Comparison of ENCODE assay signal across 9 mouse cellular contexts in the genomic region with DNA sequence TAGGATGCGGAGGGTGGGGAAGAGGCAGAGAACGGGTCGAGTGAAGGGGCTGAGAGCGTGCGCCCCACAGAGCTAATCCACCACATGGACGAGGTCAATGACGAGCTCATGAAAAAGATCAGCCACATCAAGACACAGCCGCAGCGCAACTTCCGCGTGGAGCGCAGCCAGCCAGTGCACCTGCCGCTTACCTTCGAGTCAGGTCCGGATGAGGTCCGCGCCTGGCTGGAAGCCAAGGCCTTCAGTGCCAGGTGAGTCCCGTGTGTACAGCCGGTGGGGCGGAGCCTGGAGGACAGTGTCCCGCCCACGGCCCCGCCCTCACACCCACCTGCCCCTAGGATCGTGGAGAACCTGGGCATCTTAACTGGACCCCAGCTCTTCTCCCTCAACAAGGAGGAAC. TPM values are rescaled to one million over a fixed set of nuclear protein-coding genes. Genes with fewer than 3 reads are reported as not detected.
DNase-seq lines count a peak whose midpoint lies in the region; ATAC-seq lines count a peak whose summit lies in the region.
"Had no signal": no experiment of that assay in that cellular context is flagged by ENCODE, and none has a peak within 500 bp of the region (broad histone marks: within the 10 kb centered on the region; RNA-seq: fewer than 3 reads in every experiment).

No protein-coding gene starts in this region.

- 12% methylated on average over 24 of the region's 24 CpGs for WGBS in heart, embryonic 13.5 days

- H3K27me3 ChIP-seq in heart, embryonic 13.5 days (replicated peaks) = peaks cover 74% of the 10 kb centered on the region

- no peak for DNase-seq in heart, adult 11 months
- DNase-seq in brain, adult 2 months (ENCODE audit: low read depth, low spot score) = peak; percentile 62
- DNase-seq in kidney, adult 18-20 months = peak; percentile 57
- DNase-seq in lung, postnatal 4 days = peak; percentile 69 to 84
- DNase-seq in gastrocnemius, postnatal 4 days (ENCODE audit: low spot score in 2 of 2) = no peak
- no peak for DNase-seq in layer of hippocampus, postnatal 25 days (ENCODE audit: extremely low spot score in 1 of 2, low spot score in 1 of 2)

- no peak for ATAC-seq in heart, embryonic 13.5 days (ENCODE audit: extremely low read depth, insufficient number of reproducible peaks, low FRiP score, low TSS enrichment)
- ATAC-seq in megakaryocyte-erythroid progenitor cell, adult 5-6 weeks (replicated peaks; ENCODE audit: low FRiP score, low TSS enrichment, poor library complexity, severe bottlenecking) = no peak

- H3K9ac ChIP-seq in heart, embryonic 13.5 days = peak overlapping the region; percentile 40; the same call in 1 of the 2 replicates

- H3K27ac ChIP-seq in heart, embryonic 13.5 days (replicated peaks) = no peak overlapping the region

- peak overlapping the region; percentile 20; the same call in 1 of the 2 replicates for H3K4me2 ChIP-seq in heart, embryonic 13.5 days

- no peak overlapping the region for H3K4me3 ChIP-seq in heart, embryonic 13.5 days
- H3K4me3 ChIP-seq: erythroblast, embryonic 14.5 days had no signal

- no peaks in the 10 kb centered on the region for H3K9me3 ChIP-seq in heart, embryonic 13.5 days

- H3K4me1 ChIP-seq in heart, embryonic 13.5 days = no peaks in the 10 kb centered on the region

- no peaks in the 10 kb centered on the region for H3K36me3 ChIP-seq in heart, embryonic 13.5 days

RNA-seq across cellular contexts. Expression of a gene that starts 22.8 kb away (rescaled TPM):
- polyA plus RNA-seq in heart, embryonic 13.5 days (2015; fragmentation: Nextera tagmentation; extraction: Ambion mirVana) = 1.4 TPM in 2 replicates
- total RNA-seq in megakaryocyte-erythroid progenitor cell, adult 5-6 weeks (2014; fragmentation: Nextera tagmentation) = 2.0 TPM in 1 of 2 replicates, not detected in the other
- not detected in 2 replicates for total RNA-seq in megakaryocyte-erythroid progenitor cell, adult 5-6 weeks (2017)
- 1 to 10 TPM; 2.4 to 2.5 TPM for total RNA-seq in gastrocnemius, postnatal 4 days (2021)
- total RNA-seq in layer of hippocampus, postnatal 25 days (2021) = 1 to 10 TPM; 4.7 to 6.2 TPM

RNA-seq across cellular contexts. Expression of a gene that starts 30.5 kb away (rescaled TPM):
- 248 and 250 TPM in 2 replicates for polyA plus RNA-seq in heart, embryonic 13.5 days (2015; fragmentation: Nextera tagmentation; extraction: Ambion mirVana)
- total RNA-seq in megakaryocyte-erythroid progenitor cell, adult 5-6 weeks (2014; fragmentation: Nextera tagmentation) = 327 and 353 TPM in 2 replicates
- total RNA-seq in megakaryocyte-erythroid progenitor cell, adult 5-6 weeks (2017) = 401 and 451 TPM in 2 replicates
- total RNA-seq in gastrocnemius, postnatal 4 days (2021) = 100 to 1,000 TPM; 120 to 128 TPM
- total RNA-seq in layer of hippocampus, postnatal 25 days (2021) = 100 to 1,000 TPM; 125 to 154 TPM

RNA-seq across cellular contexts. Expression of a gene that starts 34.0 kb away (rescaled TPM):
- 33.2 and 39.9 TPM in 2 replicates for polyA plus RNA-seq in heart, embryonic 13.5 days (2015; fragmentation: Nextera tagmentation; extraction: Ambion mirVana)
- 23.0 and 39.1 TPM in 2 replicates for total RNA-seq in megakaryocyte-erythroid progenitor cell, adult 5-6 weeks (2014; fragmentation: Nextera tagmentation)
- total RNA-seq in megakaryocyte-erythroid progenitor cell, adult 5-6 weeks (2017) = 9.7 and 17.4 TPM in 2 replicates
- 10 to 100 TPM; 14.2 to 14.6 TPM for total RNA-seq in gastrocnemius, postnatal 4 days (2021)
- total RNA-seq in layer of hippocampus, postnatal 25 days (2021) = 10 to 100 TPM; 28.8 to 39.3 TPM

RNA-seq across cellular contexts. Expression of a gene that starts 34.0 kb away (rescaled TPM):
- polyA plus RNA-seq in heart, embryonic 13.5 days (2015; fragmentation: Nextera tagmentation; extraction: Ambion mirVana) = 35.5 and 37.4 TPM in 2 replicates
- total RNA-seq in megakaryocyte-erythroid progenitor cell, adult 5-6 weeks (2014; fragmentation: Nextera tagmentation) = 54.5 and 74.1 TPM in 2 replicates
- 11.0 and 32.1 TPM in 2 replicates for total RNA-seq in megakaryocyte-erythroid progenitor cell, adult 5-6 weeks (2017)
- 10 to 100 TPM; 44.6 to 50.4 TPM for total RNA-seq in gastrocnemius, postnatal 4 days (2021)
- 10 to 100 TPM; 91.3 to 92.6 TPM for total RNA-seq in layer of hippocampus, postnatal 25 days (2021)

RNA-seq across cellular contexts. Expression of a gene that starts 52.4 kb away (rescaled TPM):
- 27.0 and 29.9 TPM in 2 replicates for polyA plus RNA-seq in heart, embryonic 13.5 days (2015; fragmentation: Nextera tagmentation; extraction: Ambion mirVana)
- total RNA-seq in megakaryocyte-erythroid progenitor cell, adult 5-6 weeks (2014; fragmentation: Nextera tagmentation) = 26.8 and 33.7 TPM in 2 replicates
- 10.9 and 13.9 TPM in 2 replicates for total RNA-seq in megakaryocyte-erythroid progenitor cell, adult 5-6 weeks (2017)
- 10 to 100 TPM; 18.3 to 19.5 TPM for total RNA-seq in gastrocnemius, postnatal 4 days (2021)
- total RNA-seq in layer of hippocampus, postnatal 25 days (2021) = 10 to 100 TPM; 42.4 to 49.2 TPM

Comparison
In these comparisons a context has a peak if more than half of its experiments do, and no peak if none do; other contexts are left out.
1. DNase-seq: peak in brain, adult 2 months (single experiment), kidney, adult 18-20 months (single experiment) and lung, postnatal 4 days (2 of 2); none in heart, adult 11 months (single experiment), gastrocnemius, postnatal 4 days (0 of 2) and layer of hippocampus, postnatal 25 days (0 of 2).